Mouse (Mus musculus): ENCODE results near the gene Tmco4.

Tmco4 gene

DNA sequence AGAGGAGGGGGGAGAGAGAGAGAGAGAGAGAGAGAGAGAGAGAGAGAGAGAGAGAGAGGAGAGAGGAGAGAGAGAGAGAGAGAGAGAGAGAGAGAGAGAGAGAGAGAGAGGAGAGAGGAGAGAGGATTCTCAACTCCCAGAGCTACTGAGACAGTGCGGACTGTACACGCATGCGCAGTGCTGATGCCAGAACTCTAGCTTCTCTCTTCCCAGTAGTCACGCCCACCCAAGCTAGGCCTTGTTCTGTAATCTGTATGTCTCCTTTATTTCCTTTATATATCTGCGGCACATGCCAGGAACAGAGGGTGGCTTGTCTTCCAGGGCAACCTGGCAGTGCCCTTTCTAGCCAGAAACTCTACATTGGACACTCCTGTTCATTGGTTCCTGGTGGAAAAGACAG is 92.1 kb downstream of the Tmco4 start:
- no peak for DNase-seq

DNA sequence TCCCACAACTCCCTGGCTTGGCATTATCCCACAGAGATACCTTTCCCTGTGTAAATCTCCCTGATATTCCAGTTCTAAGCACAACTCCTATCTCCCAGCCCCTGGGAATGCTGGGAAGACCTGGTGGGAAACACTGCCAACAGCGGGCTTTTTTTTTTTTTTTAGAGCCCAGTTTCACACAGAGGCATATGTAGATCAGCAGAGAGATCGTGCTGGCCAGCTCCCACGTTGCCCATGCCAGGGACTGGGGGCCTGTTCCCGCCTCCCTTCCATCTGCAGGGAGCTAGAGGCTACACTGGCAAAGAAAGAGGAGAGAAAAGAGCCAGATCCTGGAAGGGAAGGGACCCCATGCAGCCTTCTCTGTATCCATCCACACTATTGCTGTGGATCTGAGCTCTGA is 95.6 kb downstream of the Tmco4 start:
- no peak for DNase-seq

GRCm38 (mm10) chr4:139074060-139074459 is 101.4 kb downstream of the Tmco4 start:
- DNase-seq = no peak

GRCm38 (mm10) chr4:139075041-139075711 is 102.5 kb downstream of the Tmco4 start, which contains the start of gene Htr6:
Htr6 (minus strand) TSS chr4:139075570.
- DNase-seq = no peak

DNA sequence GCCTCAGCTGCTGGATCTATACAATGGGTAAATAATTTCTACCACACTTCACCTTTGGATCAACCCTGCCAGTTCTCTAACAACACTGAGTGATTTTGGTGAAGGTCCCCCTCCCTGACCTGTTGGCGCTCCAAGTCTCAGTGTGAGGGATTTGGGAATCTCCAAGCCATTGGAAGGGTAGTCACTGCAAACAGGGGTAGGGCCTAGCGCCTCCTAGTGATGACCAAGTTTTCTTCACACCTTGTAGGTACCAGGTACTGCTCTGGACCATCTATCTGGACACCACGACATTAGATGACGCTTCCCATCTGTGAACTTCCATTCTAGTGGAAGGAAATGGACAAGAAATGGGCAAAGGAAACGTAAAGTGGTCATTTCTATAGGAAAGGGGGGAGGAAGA is 103.2 kb downstream of the Tmco4 start:
- DNase-seq = no peak

GRCm38 (mm10) chr4:139078313-139078712 is 105.6 kb downstream of the Tmco4 start:
- DNase-seq = no peak

DNA sequence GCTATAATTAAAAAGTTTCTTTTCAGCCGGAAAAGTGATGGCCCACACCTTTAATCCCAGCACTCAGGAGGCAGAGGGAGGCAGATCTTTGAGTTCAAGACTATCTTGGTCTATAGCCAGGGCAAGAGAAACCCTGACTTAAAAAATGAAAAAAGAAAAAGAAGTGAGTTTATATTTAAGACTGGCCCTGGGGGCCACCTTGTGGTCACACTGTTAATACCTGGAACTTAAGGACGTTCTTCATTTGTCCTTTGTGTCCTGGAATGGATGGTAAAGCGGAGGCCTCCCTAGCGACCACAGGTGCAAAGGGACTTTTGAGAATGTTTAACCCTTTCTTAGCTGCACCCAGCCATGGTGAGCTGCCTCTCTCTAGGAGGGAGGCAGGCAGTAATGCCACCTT is 106.0 kb downstream of the Tmco4 start:
- DNase-seq = no peak

DNA sequence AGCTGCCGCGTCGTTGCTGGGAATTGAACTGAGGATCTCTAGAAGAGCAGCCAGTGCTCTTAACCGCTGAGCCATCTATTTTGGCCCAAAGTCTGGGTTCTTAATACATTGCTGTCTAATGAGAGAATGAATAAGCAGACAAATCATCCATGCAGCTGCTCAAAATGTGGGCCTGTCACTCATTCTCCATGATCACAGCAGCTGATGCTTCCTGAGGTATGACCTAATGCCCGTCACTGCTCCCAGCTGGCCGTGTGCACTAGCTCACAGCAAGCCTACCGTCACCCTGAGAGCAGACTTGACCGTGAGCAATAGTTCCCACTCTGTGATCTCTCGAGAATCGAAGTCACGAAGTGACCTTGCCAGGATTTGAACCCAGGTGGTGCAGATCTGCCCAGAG is 106.8 kb downstream of the Tmco4 start:
- no peak for DNase-seq

DNA sequence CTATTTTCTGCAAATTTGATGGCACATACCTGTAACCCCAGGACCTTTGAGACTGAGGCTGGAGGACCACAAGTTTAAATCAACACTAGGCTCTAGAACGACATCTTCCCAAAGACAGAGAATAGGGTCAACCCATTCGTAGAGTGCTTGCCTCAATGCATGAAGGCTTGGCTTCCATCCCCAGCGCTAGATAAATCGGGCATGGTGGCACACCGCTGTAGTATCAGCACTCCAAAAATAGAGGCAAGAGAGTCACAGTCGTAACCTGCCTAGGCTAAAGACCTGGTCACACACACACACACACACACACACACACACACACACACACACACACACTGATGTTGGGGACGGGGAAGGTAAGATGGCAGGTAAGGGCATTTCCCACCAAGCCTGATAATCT is 107.6 kb downstream of the Tmco4 start:
- no peak for DNase-seq

DNA sequence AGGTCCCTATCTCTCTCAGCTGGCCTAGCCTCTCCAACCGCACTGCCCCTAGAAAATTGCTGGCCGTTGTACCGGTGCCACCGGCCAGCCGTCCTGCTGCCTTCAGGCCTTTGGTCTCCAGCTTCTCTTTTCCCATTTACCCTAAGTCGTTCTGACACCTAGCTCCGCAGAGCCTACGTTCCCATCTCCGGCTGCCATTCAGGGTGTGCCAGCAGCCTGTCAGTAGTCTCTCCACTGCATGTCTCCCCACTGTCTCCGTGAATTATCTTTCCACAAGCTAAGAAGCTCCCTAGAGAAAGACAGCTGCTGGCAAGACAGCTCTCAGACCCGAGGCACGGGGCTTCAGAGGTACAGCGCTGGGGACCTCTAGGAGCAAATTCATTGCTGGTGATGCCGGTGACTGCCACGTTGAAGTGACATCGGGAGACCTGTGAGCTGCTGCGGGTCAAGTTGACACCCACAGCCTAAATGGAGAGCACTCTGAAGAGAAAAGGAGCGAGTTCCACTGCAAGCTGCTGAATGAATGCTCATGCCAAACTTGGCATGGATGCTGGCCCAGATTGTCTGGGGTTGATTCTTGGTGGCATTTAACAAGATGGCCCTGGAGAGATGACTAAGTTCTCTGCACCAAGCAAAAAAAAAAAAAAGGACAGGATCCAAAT is 108.7 kb downstream of the Tmco4 start:
- DNase-seq = peak; percentile 58

DNA sequence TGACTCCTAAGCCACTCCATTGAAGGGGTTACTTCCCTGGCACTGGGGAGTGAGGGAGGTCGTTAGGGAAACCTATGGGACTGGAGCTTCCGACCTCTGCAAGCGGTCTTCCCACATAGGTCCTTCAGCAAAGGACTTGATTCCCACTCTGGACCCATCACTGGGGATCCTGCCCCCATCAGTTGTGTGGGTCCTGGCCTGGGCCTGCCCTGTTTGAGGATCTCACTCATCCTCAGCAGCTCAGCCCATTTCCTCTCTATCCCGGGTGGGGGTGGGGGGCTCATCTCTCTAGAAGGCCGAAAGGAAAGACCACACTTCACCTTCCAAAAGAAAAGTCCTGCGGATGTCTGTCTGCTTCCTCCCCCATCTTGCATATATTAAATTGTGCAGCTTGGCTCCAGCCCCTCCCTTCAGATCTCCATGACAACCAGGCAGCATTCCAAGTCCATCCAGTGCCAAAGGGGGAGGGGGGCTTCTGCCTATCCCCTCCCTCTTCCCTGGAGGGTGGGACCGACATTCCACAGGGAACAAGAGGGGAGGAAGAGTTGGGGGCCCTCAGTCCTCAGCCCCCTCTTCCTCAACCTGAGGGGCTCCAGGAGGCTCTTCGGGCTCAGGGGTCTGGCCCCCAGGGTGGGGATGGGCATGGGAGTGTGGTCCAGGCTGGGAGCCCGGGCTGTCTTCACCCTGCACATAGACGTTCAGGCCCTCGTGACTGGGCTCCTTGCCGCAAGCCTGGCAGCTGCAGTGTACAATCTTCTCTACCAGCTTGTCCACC is 110.3 kb downstream of the Tmco4 start:
- DNase-seq = no peak

- DNase-seq = no peak
These were observed 112.6 kb downstream of the Tmco4 start for GRCm38 (mm10) chr4:139085337-139085736.

DNA sequence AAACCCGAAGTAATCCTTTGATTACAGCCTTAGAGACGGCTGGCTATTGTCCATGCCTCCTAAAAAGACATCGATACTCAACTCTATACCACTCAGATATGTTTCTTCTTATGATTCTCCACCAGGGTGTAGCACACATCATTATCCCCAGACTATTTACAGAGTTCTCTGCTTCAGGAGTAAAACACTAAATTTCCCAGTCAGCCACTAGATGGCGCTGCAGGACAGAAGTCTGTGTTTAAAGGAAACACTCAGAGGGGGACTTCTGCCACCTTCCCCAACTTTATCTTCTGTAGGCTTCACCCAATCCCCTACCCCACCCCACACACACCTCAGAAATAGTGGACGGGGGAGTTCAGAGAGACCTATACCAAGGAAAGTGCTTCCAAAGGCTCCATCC is 113.3 kb downstream of the Tmco4 start:
- DNase-seq = peak; percentile 81

GRCm38 (mm10) chr4:139086984-139087383 is 114.3 kb downstream of the Tmco4 start:
- no peak for DNase-seq

DNA sequence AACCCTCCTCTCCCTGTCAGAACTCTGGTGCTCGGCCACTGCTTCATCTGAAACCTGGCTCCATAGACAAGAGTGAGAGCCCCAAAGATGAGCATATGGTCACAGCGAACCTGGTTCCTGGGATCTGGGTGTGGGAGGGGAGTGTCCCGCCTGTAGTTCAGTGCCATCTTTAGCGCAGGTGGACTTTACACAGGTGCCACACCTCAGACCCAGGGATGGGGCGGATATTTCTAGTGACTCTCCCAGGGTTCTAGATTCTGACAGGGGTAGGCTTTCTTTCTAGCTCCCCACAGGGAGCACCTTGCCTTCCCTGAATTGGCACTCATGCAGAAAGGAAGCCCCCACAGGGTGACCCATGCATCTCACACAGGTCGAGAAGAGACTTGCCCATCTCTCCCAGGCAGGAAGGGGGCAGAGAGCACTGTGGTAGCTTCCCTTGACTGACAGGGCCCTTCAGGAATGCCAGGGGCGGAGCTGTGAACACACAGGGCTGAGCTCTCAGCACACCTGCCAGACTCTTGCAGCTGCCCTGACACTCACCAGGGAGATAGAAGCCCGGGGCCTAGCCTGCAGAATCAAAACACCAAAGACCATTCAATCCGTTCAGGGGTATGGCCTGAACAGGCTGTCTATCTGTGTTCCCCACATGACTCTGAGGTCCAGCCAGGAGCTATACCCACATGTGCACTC is 116.4 kb downstream of the Tmco4 start:
- DNase-seq = no peak

DNA sequence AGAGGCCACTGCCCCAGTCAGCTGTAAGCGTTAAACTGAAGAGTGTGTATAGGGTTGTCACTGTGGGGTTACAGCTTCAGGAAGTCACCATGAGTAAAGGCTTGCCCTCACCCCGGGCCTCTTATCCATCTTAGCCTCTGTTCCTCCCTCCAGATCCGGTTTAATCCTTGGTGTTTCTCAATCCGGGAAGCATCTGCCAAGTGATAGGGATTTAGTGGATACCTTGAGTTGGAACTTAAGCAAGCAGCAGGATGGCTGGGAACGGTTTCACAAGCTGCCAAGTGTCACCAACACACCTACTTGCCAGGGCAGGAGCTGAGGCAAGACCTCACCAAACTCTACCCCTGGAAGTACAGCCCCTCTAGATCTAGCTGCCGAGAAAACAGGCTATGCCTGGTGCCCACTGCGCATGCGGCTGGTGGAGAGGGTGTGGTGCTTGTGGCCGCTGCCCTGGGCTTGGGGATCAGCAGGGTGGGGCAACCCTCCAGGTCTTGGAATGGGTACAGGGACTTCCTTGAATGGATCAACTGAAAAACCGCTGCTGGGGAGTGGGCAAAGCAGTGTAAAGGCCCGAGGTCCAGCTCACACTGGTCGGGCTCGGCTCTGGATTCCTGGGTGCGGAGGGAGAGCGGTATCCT is 117.7 kb downstream of the Tmco4 start:
- DNase-seq = no peak

DNA sequence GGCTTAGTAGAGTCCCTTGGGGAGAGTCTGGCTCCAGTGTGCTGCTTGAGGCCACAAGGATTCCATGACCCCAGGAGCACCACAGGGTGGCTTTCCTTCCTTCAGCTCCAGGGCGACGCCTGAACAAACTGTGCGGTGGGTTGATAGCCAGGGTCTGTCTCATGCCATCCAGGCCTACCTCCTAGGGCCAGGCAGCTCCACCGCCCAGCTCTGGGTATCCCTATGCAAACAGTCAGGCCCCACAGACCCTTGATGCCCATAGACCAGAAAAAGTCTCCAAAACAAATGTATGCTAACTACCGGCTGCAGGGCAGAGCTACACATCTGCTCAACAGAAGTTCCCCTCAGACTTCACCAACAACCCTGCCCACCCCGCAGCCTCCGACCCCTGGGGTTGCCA is 118.4 kb downstream of the Tmco4 start:
- no peak for DNase-seq

GRCm38 (mm10) chr4:139091478-139092355 is 119.0 kb downstream of the Tmco4 start:
- no peak for DNase-seq

- no peak for DNase-seq
These were observed 119.9 kb downstream of the Tmco4 start, which contains the start of gene Nbl1 for GRCm38 (mm10) chr4:139092356-139093195. Nbl1 (minus strand) TSS chr4:139092993.

DNA sequence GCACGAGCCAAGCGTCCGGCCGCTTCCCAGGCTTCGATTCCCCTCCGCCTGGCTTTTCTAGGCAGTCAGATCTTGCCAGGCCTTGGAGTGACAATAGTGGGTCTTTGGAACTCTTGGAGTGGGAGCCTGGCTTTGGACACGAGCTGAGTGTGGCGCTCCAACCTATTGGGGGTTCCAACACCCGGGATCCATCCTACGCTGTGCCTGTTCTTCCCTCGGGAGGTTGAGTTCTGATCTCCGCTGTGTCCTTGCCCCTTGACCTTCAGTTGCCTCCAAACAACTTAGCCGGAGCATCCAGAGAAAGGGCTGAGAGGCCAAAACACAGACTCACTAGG is 120.5 kb downstream of the Tmco4 start:
- no peak for DNase-seq

DNA sequence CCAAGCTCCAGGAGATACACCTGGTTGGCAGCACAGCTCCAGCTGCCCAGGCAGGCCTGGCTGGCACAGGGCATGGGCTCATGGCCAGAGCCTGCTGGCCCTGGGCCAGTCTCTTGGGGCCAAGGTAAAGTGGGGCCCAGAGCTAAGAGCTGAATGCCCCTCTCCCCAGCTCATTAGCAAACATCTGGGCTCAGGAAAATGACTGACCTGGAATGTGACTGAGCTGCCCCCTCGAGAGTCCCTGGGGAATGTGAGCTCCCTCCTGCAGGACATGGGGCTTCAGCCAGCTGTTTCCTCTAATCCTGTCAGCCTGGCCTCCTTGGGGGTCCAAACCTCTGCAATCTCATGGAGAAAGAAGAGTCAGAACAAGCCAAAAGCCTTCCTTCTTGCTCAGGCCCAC is 122.7 kb downstream of the Tmco4 start:
- DNase-seq = no peak

Data from cerebellum, adult 9-10 months (tissue).